Mouse (Mus musculus): Measurements from ENCODE around the gene Hoxc9.

DNA sequence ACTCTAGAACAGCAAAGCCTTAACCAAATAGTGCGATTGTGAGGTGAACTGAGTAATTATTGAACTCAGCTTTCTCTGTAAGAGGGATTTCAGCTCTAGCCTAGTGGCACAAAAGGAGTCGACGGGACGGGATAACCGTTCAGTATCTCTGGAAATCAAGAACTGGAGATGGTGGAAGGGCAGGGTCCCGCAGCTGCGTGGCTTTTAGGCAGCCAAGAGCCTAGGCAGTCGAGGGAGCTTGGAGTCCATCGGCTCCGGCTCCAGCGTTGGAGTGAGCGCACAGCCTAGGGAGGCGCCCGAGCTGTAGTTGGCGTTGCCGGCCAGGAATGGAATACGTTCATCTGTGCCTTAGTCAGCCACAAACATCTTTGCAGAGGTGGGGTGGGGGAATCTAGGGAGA is 29.1 kb downstream of the Hoxc9 start:
- no peak for TF ChIP-seq CHD2 (IDR thresholded peaks at IDR 0.05; ENCODE audit: low read depth, low read length)
- TF ChIP-seq ZNF384 (IDR thresholded peaks at IDR 0.05; ENCODE audit: low read depth, low read length): no peak
- TF ChIP-seq MAFK (IDR thresholded peaks at IDR 0.05; ENCODE audit: insufficient read depth, low read depth, low read length): no peak

All from ES-E14 (cell line).